Mouse (Mus musculus) forebrain, embryonic 14.5 days (tissue): ENCODE measurements around the gene Col15a1. TPM values are rescaled to one million over a fixed set of nuclear protein-coding genes. Genes with fewer than 3 reads are reported as not detected.
A peak's percentile ranks its signal among the peaks of the same experiment; 100 is the strongest.

ENCODE experiments used
- ATAC-seq: fragments of 200-750 bp; cut with Nextera tagmentation; 2 replicates; pipeline ENCODE4 v1.8.0; 2017; ENCODE audit warnings: mild to moderate bottlenecking, moderate library complexity
- DNase-seq: peaks from one replicate; pipeline ENCODE4 v3.0.0-alpha.2; 2015; ENCODE audit warnings: low spot score
- H3K27ac ChIP-seq: fragments of 300-500 bp; sonication (generic); 2 replicates; pipeline ENCODE4 v1.5.1; 2014; ENCODE audit warnings: low read depth, mild to moderate bottlenecking, control low read depth, low read length, moderate library complexity
- H3K27me3 ChIP-seq: fragments of 300-500 bp; sonication (generic); replicated peaks from 2 replicates; pipeline ENCODE4 v1.6.1; 2014; ENCODE audit warnings: low read length, control low read depth, mixed read lengths; ENCODE audit not compliant: control insufficient read depth, insufficient read depth
- H3K36me3 ChIP-seq: fragments of 300-500 bp; sonication (generic); 2 replicates; pipeline ENCODE4 v1.6.1; 2014; ENCODE audit warnings: low read length, control low read depth; ENCODE audit not compliant: control insufficient read depth, insufficient read depth
- H3K4me1 ChIP-seq: fragments of 300-500 bp; sonication (generic); 2 replicates; pipeline ENCODE4 v1.6.1; 2014; ENCODE audit warnings: antibody characterized with exemption, low read length, control low read depth; ENCODE audit not compliant: control insufficient read depth, insufficient read depth
- H3K4me2 ChIP-seq: fragments of 300-500 bp; sonication (generic); 2 replicates; pipeline ENCODE4 v1.6.1; 2014; ENCODE audit warnings: mild to moderate bottlenecking, control low read depth, low read length
- H3K4me3 ChIP-seq: fragments of 300-500 bp; sonication (generic); 2 replicates; pipeline ENCODE4 v1.5.1; 2014; ENCODE audit warnings: low read depth, low read length, control low read depth
- H3K9ac ChIP-seq: fragments of 300-500 bp; sonication (generic); 2 replicates; pipeline ENCODE4 v1.6.1; 2014; ENCODE audit warnings: mild to moderate bottlenecking, low read length, control low read depth, moderate library complexity
- H3K9me3 ChIP-seq: fragments of 300-500 bp; sonication (generic); replicated peaks from 2 replicates; pipeline ENCODE4 v1.6.1; 2016; ENCODE audit warnings: low read length, control low read depth, mixed read lengths; ENCODE audit not compliant: control insufficient read depth
- WGBS: fragments of 180-500 bp; shearing (Covaris S2); extraction: QIAGEN DNeasy Blood & Tissue Kit; methylation state at CpG from one replicate; pipeline ENCODE4 v1.1.7; 2014; 5-methylcytosine and 5-hydroxymethylcytosine counted together
- polyA plus RNA-seq: library from polyadenylated mRNA; unstranded; fragments of >200 nt; fragmentation: Nextera tagmentation; extraction: Ambion mirVana; gene quantifications from 2 replicates; pipeline ENCODE4 v1.2.1, GENCODE M21; 2014

Col15a1 gene
- polyA plus RNA-seq, 1 experiment from 2014 or later: 1.9 TPM

DNA sequence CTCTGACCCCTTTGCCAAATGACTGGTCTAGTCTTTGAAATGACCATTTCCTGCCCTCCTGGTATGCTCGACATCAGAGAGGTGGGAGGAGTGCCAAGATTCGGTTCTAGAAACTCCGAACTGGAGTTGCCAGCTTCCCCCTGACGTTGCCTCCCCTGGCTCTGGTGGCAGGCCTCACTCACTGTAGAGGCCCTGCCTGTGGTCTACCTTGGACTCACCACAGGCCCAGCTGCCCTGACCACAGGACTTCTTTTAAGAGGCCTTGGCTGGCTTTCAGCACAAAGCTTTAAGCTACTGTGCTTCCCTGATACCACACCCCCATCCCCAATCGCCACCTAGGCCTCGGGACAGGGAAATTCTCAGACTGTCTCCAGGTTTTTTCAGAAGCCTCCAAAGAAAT is 21.4 kb upstream of the Col15a1 start:
- ATAC-seq (no peak), DNase-seq (no peak)
- Histone ChIP-seq H3K9me3 (no peaks in the 10 kb centered on the region), H3K9ac (no peak overlapping the region), H3K27ac (no peak overlapping the region), H3K4me2 (no peak overlapping the region), H3K27me3 (no peaks in the 10 kb centered on the region), H3K4me1 (no peaks in the 10 kb centered on the region), H3K36me3 (no peaks in the 10 kb centered on the region), H3K4me3 (no peak overlapping the region)
- WGBS: 86% methylated on average over 6 of the region's 6 CpGs

DNA sequence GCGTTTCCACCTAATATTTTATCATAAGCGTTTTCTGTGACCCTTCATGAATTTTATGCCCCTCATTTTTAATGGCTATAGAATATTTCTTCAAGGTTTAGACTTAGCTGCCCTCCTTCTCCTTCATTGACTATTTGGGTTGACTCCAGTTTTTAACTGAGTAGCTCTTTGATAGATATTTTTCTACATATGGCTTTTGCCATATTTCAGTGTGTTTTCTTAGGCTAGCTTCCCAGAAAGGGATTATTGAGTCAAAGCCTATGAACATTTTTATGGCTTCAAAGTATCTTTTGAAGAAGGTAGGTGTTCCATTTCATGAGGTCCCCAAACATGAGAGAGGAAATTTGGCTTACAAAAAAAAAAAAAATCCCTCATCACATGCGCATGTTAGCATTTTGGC is 11.8 kb upstream of the Col15a1 start:
- DNase-seq: no peak
- Histone ChIP-seq H3K9me3 (no peaks in the 10 kb centered on the region), H3K4me3 (no peak overlapping the region), H3K36me3 (no peaks in the 10 kb centered on the region), H3K9ac (no peak overlapping the region), H3K4me2 (no peak overlapping the region), H3K27ac (no peak overlapping the region), H3K4me1 (no peaks in the 10 kb centered on the region), H3K27me3 (no peaks in the 10 kb centered on the region)
- 86% methylated on average over 3 of the region's 3 CpGs for WGBS
- ATAC-seq: no peak

DNA sequence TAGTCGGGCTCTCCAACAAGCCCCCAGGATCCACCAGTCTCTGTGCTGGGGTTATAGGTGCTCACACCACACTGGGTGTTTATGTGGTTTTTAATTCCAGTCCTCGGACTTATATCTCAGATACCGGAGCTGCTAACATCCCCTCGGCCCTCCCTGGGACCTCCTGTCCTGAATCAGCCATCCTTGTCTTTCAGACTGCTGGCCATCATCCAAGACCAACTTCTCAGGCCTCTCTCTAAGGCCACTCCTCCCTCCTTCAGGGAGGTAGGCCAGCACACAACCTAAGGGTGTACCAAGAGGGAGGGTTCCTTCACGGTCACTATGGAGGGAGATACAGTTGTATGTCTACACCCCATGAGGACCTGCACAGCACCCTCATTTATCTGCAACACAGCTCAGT is 4.3 kb upstream of the Col15a1 start:
- Histone ChIP-seq H3K27ac (no peak overlapping the region), H3K4me1 (no peaks in the 10 kb centered on the region), H3K4me2 (no peak overlapping the region), H3K9ac (no peak overlapping the region), H3K27me3 (peaks cover 26% of the 10 kb centered on the region), H3K36me3 (no peaks in the 10 kb centered on the region), H3K9me3 (no peaks in the 10 kb centered on the region), H3K4me3 (no peak overlapping the region)
- WGBS: 85% methylated on average over 5 of the region's 5 CpGs
- DNase-seq: no peak
- ATAC-seq: no peak

DNA sequence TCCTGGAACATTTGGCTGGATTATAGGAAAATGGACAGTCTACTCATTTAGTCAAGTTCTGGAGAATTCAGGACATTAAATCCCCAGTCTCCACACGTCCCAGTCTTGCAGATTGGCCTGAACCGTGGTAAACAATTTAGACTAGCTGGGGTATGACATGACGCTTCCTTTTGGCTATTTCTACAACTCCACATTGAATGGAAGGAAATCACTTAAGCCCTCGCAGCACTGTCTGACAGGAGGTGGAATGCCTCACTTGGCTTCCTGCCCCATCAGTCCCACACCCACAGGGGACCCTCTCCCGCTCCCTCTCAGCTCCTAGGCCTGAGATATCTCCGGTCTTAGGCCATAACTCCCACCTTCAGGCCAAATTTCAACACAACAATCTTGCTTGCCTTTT is 2.1 kb upstream of the Col15a1 start:
- Histone ChIP-seq H3K36me3 (no peaks in the 10 kb centered on the region), H3K4me2 (no peak overlapping the region), H3K4me3 (no peak overlapping the region), H3K9ac (no peak overlapping the region), H3K27me3 (peaks cover 41% of the 10 kb centered on the region), H3K27ac (no peak overlapping the region), H3K9me3 (no peaks in the 10 kb centered on the region), H3K4me1 (no peaks in the 10 kb centered on the region)
- DNase-seq (no peak), ATAC-seq (no peak)
- 73% methylated on average over 6 of the region's 6 CpGs for WGBS

DNA sequence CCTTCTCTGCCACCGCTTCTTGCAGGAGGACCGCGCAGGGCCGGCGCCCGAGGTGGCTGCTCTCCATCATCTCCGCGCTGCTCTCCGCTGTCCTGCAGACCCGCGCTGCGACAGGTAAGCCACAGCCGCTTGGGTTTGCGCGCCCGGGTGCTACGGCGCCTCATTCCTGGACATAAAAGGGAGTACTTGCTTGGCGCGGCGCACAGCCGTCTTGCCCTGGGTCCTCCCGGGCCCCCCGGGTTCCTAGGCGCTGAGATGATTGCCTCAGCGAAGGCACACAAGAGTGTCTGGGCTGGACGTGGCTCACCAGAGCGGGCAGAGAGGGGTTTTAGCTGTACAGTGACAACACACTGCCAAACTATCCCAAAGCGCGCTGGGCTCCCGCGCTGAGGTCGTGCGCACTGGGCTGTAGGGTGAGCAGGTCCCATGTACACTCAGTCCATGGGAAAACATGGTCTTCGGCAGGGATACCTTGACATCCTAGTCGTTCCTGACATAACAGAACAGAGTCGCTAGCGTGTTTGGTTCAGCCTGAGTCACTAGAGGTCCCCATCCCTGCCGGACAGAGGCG is 545 bp downstream of the Col15a1 start:
- DNase-seq: peak; percentile 9
- H3K27ac ChIP-seq: no peak overlapping the region

DNA sequence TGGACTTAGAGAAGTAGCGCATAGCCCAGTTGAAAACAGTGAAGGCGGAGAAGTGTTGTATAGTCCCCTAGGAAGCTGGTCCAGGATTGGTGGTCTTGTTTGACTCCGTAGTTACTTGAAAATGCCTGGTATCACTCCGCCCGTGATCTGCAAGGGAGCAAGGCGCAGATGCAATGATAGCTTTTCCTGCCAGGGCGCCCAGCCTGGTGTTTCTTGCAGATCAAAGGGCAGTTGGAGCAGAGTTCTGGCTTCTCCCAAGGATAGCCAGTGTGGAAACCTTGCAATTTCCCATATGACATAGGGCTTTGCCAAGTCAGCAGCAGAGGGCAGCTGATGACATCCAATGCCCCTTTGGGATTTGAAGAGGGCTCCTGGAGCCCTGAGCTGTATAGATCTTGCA is 1.5 kb downstream of the Col15a1 start:
- Histone ChIP-seq H3K9ac (no peak overlapping the region), H3K27ac (no peak overlapping the region), H3K4me3 (no peak overlapping the region), H3K36me3 (no peaks in the 10 kb centered on the region), H3K4me2 (no peak overlapping the region), H3K4me1 (no peaks in the 10 kb centered on the region), H3K9me3 (no peaks in the 10 kb centered on the region), H3K27me3 (peaks cover 41% of the 10 kb centered on the region)
- 81% methylated on average over 7 of the region's 7 CpGs for WGBS
- DNase-seq (no peak), ATAC-seq (no peak)

More for the DNA sequence above, 545 bp downstream of the Col15a1 start:
- H3K9me3 ChIP-seq: no peaks in the 10 kb centered on the region
- peak overlapping the region; percentile 40 for H3K4me3 ChIP-seq
- H3K36me3 ChIP-seq: no peaks in the 10 kb centered on the region
- peaks cover 41% of the 10 kb centered on the region for H3K27me3 ChIP-seq
- peak overlapping the region; percentile 60 for H3K9ac ChIP-seq
- no peaks in the 10 kb centered on the region for H3K4me1 ChIP-seq
- ATAC-seq: peak; percentile 26; the same call in 1 of the 2 replicates
- WGBS: 2% methylated on average over 40 of the region's 40 CpGs
- H3K4me2 ChIP-seq: peak overlapping the region; percentile 73

DNA sequence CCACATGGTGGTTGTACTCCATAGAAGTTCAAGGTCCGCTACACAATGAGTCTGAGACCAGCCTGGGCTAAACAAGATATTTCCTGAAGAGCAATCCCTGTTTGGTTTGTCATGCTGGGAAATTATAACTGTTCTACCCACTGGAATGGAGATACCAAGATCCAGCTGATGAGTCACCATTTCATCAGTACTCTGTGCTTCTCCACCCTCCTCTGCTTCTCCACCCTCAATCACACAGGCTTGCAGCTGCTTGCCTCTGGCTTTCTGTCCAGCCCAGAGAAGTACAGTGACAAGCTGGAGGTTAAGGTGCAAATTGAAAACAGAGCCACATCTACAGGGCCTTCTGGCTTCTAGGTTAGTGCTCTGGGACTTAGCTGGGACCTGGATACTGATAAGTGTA is 10.9 kb downstream of the Col15a1 start:
- 89% methylated on average over 1 of the region's 1 CpGs for WGBS

DNA sequence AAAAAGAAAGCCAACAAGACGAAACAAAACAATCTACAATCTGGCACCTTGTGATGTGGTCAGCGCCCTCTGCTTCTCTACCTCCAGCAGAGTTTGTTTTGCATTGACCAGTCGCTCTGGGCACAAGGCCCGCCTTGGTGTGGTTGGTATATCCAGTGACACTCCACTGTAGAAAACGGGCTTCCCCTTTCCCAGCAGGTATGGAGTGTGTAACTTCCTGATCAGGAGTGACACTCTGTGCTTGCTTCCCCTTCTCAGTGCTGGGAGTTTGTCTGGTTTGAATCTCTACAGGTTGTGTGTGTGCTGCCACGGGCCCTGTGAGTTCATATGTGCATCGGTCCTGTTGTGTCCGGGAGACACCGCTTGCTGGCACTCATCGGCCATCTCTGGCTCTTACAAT is 11.4 kb downstream of the Col15a1 start:
- Histone ChIP-seq H3K4me2 (no peak overlapping the region), H3K4me1 (no peaks in the 10 kb centered on the region), H3K27ac (no peak overlapping the region), H3K36me3 (no peaks in the 10 kb centered on the region), H3K9ac (no peak overlapping the region), H3K4me3 (no peak overlapping the region), H3K27me3 (no peaks in the 10 kb centered on the region), H3K9me3 (no peaks in the 10 kb centered on the region)
- DNase-seq (no peak), ATAC-seq (no peak)
- WGBS: 90% methylated on average over 10 of the region's 10 CpGs

More for the DNA sequence above, 10.9 kb downstream of the Col15a1 start:
- Histone ChIP-seq H3K27ac (no peak overlapping the region), H3K4me1 (no peaks in the 10 kb centered on the region), H3K36me3 (no peaks in the 10 kb centered on the region), H3K9ac (no peak overlapping the region), H3K4me3 (no peak overlapping the region), H3K4me2 (no peak overlapping the region), H3K27me3 (no peaks in the 10 kb centered on the region), H3K9me3 (no peaks in the 10 kb centered on the region)
- DNase-seq (no peak), ATAC-seq (no peak)

DNA sequence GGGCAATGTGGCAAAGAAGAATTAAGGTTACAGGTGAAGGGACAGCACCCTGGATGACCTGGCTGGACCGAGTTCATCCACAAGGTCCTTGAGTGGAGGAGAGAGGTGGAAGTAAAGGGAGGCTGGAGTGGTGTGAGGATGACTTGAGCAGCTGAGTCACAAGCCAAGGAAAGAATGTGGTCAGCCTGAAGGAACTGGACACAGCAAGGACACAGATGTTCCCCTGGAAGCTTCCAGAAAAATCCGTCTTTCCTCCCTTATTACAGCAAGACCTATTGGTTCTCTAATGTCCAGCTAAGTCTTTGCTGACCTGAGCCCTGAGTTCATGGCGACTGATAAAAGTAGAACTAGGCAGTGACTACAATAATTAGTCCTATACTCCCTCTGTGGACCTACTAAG is 12.6 kb downstream of the Col15a1 start:
- H3K4me2 ChIP-seq: no peak overlapping the region
- H3K4me1 ChIP-seq: no peaks in the 10 kb centered on the region
- no peak overlapping the region for H3K9ac ChIP-seq
- H3K36me3 ChIP-seq: no peaks in the 10 kb centered on the region
- no peaks in the 10 kb centered on the region for H3K9me3 ChIP-seq
- no peak overlapping the region for H3K27ac ChIP-seq
- ATAC-seq: no peak
- H3K27me3 ChIP-seq: no peaks in the 10 kb centered on the region
- no peak overlapping the region for H3K4me3 ChIP-seq
- no peak for DNase-seq
- 73% methylated on average over 3 of the region's 3 CpGs for WGBS
